Mouse (Mus musculus) C2C12 (cell line): ENCODE results near the gene Runx2.

Experiments
- CEBPB ChIP-seq: IDR thresholded peaks from one replicate; pipeline ENCODE4 v1.6.1; 2011; ENCODE audit warnings: low read depth, mild to moderate bottlenecking, control low read depth, moderate library complexity
- CTCF ChIP-seq: IDR thresholded peaks from one replicate; pipeline ENCODE4 v1.5.1; 2011; ENCODE audit not compliant: control insufficient read depth, insufficient read depth, insufficient read length

- no peak for TF ChIP-seq CTCF
- TF ChIP-seq CEBPB: no peak
Observed at GRCm38 (mm10) chr17:44780353-44780752, 34.2 kb downstream of the Runx2 start.
